Mouse (Mus musculus): ENCODE results near the gene Angptl1. TPM values are rescaled to one million over a fixed set of nuclear protein-coding genes. Genes with fewer than 3 reads are reported as not detected.

Angptl1 gene
- 90.5 and 96.3 TPM in 2 replicates for polyA plus RNA-seq (2015; fragmentation: Nextera tagmentation; extraction: Ambion mirVana)

- peaks cover 32% of the 10 kb centered on the region for H3K4me1 ChIP-seq
- WGBS = 25% methylated on average over 4 of the region's 4 CpGs
- H3K4me2 ChIP-seq = peak within 1 kb of the TSS; percentile 36
- no peaks in the 10 kb centered on the region for H3K9me3 ChIP-seq
- no peak for ATAC-seq (ENCODE audit: insufficient number of reproducible peaks, low FRiP score, low TSS enrichment, low read depth)
- peak within 1 kb of the TSS; percentile 42 for H3K4me3 ChIP-seq
- no peaks in the 10 kb centered on the region for H3K27me3 ChIP-seq
- no peaks in the 10 kb centered on the region for H3K36me3 ChIP-seq
- peak within 1 kb of the TSS; percentile 87 for H3K27ac ChIP-seq
- peak within 1 kb of the TSS; percentile 47 for H3K9ac ChIP-seq
These were observed at the start of gene Angptl1 for GRCm38 (mm10) chr1:156838177-156838576. Gene Angptl1 (plus strand): TSS chr1:156838562.

GRCm38 (mm10) chr1:156789844-156790490 lies 48.4 kb upstream of the Angptl1 start:
- H3K4me1 ChIP-seq = peaks cover 18% of the 10 kb centered on the region
- no peak overlapping the region for H3K27ac ChIP-seq
- no peaks in the 10 kb centered on the region for H3K9me3 ChIP-seq
- WGBS = 39% methylated on average over 5 of the region's 5 CpGs
- ATAC-seq (ENCODE audit: insufficient number of reproducible peaks, low FRiP score, low TSS enrichment, low read depth) = no peak
- no peak overlapping the region for H3K4me2 ChIP-seq
- H3K36me3 ChIP-seq = no peaks in the 10 kb centered on the region
- no peak overlapping the region for H3K4me3 ChIP-seq
- no peaks in the 10 kb centered on the region for H3K27me3 ChIP-seq
- no peak overlapping the region for H3K9ac ChIP-seq

GRCm38 (mm10) chr1:156796251-156796650 lies 42.1 kb upstream of the Angptl1 start:
- Histone ChIP-seq H3K9ac (no peak overlapping the region), H3K4me1 (peaks cover 8% of the 10 kb centered on the region; the same call in 1 of the 2 replicates), H3K9me3 (no peaks in the 10 kb centered on the region), H3K27ac (no peak overlapping the region), H3K36me3 (no peaks in the 10 kb centered on the region), H3K4me3 (no peak overlapping the region), H3K27me3 (no peaks in the 10 kb centered on the region), H3K4me2 (no peak overlapping the region)
- no peak for ATAC-seq (ENCODE audit: insufficient number of reproducible peaks, low FRiP score, low TSS enrichment, low read depth)
- WGBS = 33% methylated on average over 9 of the region's 9 CpGs

GRCm38 (mm10) chr1:156801276-156801675 lies 37.1 kb upstream of the Angptl1 start:
- no peak overlapping the region for H3K4me3 ChIP-seq
- no peaks in the 10 kb centered on the region for H3K27me3 ChIP-seq
- peaks cover 6% of the 10 kb centered on the region; the same call in 1 of the 2 replicates for H3K4me1 ChIP-seq
- no peaks in the 10 kb centered on the region for H3K36me3 ChIP-seq
- WGBS = 47% methylated on average over 6 of the region's 6 CpGs
- no peaks in the 10 kb centered on the region for H3K9me3 ChIP-seq
- no peak overlapping the region for H3K4me2 ChIP-seq
- ATAC-seq (ENCODE audit: insufficient number of reproducible peaks, low FRiP score, low TSS enrichment, low read depth) = no peak
- H3K9ac ChIP-seq = no peak overlapping the region
- H3K27ac ChIP-seq = no peak overlapping the region

- H3K9ac ChIP-seq = no peak overlapping the region
- peaks cover 9% of the 10 kb centered on the region for H3K36me3 ChIP-seq
- H3K4me1 ChIP-seq = peaks cover under 1% of the 10 kb centered on the region; the same call in 1 of the 2 replicates
- H3K4me2 ChIP-seq = no peak overlapping the region
- 65% methylated on average over 10 of the region's 10 CpGs for WGBS
- H3K4me3 ChIP-seq = no peak overlapping the region
- H3K9me3 ChIP-seq = no peaks in the 10 kb centered on the region
- no peak for ATAC-seq (ENCODE audit: insufficient number of reproducible peaks, low FRiP score, low TSS enrichment, low read depth)
- H3K27ac ChIP-seq = peak overlapping the region; percentile 48
- H3K27me3 ChIP-seq = no peaks in the 10 kb centered on the region
These were observed 30.0 kb upstream of the Angptl1 start for GRCm38 (mm10) chr1:156808332-156808731.

GRCm38 (mm10) chr1:156811928-156812327 lies 26.4 kb upstream of the Angptl1 start:
- no peak overlapping the region for H3K27ac ChIP-seq
- no peak overlapping the region for H3K4me3 ChIP-seq
- H3K9ac ChIP-seq = no peak overlapping the region
- H3K27me3 ChIP-seq = no peaks in the 10 kb centered on the region
- no peak for ATAC-seq (ENCODE audit: insufficient number of reproducible peaks, low FRiP score, low TSS enrichment, low read depth)
- peaks cover 20% of the 10 kb centered on the region for H3K36me3 ChIP-seq
- no peaks in the 10 kb centered on the region for H3K4me1 ChIP-seq
- no peak overlapping the region for H3K4me2 ChIP-seq
- no peaks in the 10 kb centered on the region for H3K9me3 ChIP-seq
- WGBS = 74% methylated on average over 7 of the region's 7 CpGs

- ATAC-seq (ENCODE audit: insufficient number of reproducible peaks, low FRiP score, low TSS enrichment, low read depth) = no peak
- WGBS = 47% methylated on average over 8 of the region's 8 CpGs
These were observed 25.6 kb upstream of the Angptl1 start for GRCm38 (mm10) chr1:156812716-156813115.

GRCm38 (mm10) chr1:156813485-156813884 lies 24.9 kb upstream of the Angptl1 start:
- Histone ChIP-seq H3K4me3 (no peak overlapping the region), H3K4me1 (no peaks in the 10 kb centered on the region), H3K4me2 (no peak overlapping the region), H3K36me3 (peaks cover 27% of the 10 kb centered on the region), H3K27ac (no peak overlapping the region), H3K9me3 (no peaks in the 10 kb centered on the region), H3K27me3 (no peaks in the 10 kb centered on the region), H3K9ac (no peak overlapping the region)
- WGBS = 71% methylated on average over 6 of the region's 6 CpGs
- ATAC-seq (ENCODE audit: insufficient number of reproducible peaks, low FRiP score, low TSS enrichment, low read depth) = no peak

More at GRCm38 (mm10) chr1:156812716-156813115, 25.6 kb upstream of the Angptl1 start:
- H3K9me3 ChIP-seq = no peaks in the 10 kb centered on the region
- H3K4me3 ChIP-seq = no peak overlapping the region
- H3K27ac ChIP-seq = no peak overlapping the region
- H3K36me3 ChIP-seq = peaks cover 28% of the 10 kb centered on the region
- H3K4me2 ChIP-seq = no peak overlapping the region
- H3K27me3 ChIP-seq = no peaks in the 10 kb centered on the region
- no peak overlapping the region for H3K9ac ChIP-seq
- H3K4me1 ChIP-seq = no peaks in the 10 kb centered on the region

GRCm38 (mm10) chr1:156819236-156819635 lies 19.1 kb upstream of the Angptl1 start:
- Histone ChIP-seq H3K36me3 (peaks cover 24% of the 10 kb centered on the region), H3K4me2 (no peak overlapping the region), H3K27ac (no peak overlapping the region), H3K9ac (no peak overlapping the region), H3K4me3 (no peak overlapping the region), H3K9me3 (no peaks in the 10 kb centered on the region), H3K4me1 (no peaks in the 10 kb centered on the region), H3K27me3 (no peaks in the 10 kb centered on the region)
- no peak for ATAC-seq (ENCODE audit: insufficient number of reproducible peaks, low FRiP score, low TSS enrichment, low read depth)
- WGBS = 88% methylated on average over 1 of the region's 1 CpGs

- Histone ChIP-seq H3K4me1 (peaks cover 32% of the 10 kb centered on the region), H3K9me3 (no peaks in the 10 kb centered on the region), H3K27ac (peak overlapping the region; percentile 87), H3K27me3 (no peaks in the 10 kb centered on the region), H3K9ac (peak overlapping the region; percentile 47), H3K4me2 (peak overlapping the region; percentile 36), H3K36me3 (no peaks in the 10 kb centered on the region), H3K4me3 (peak overlapping the region; percentile 42)
- ATAC-seq (ENCODE audit: insufficient number of reproducible peaks, low FRiP score, low TSS enrichment, low read depth) = peak; percentile 93
- WGBS = 3% methylated on average over 6 of the region's 6 CpGs
These were observed 333 bp downstream of the Angptl1 start for GRCm38 (mm10) chr1:156838695-156839094.

GRCm38 (mm10) chr1:156841625-156842339 lies 3.4 kb downstream of the Angptl1 start:
- peaks cover 20% of the 10 kb centered on the region for H3K36me3 ChIP-seq
- H3K27me3 ChIP-seq = no peaks in the 10 kb centered on the region
- H3K9ac ChIP-seq = no peak overlapping the region
- peak overlapping the region; percentile 24 for H3K4me3 ChIP-seq
- peak overlapping the region; percentile 39 for H3K4me2 ChIP-seq
- H3K4me1 ChIP-seq = peaks cover 35% of the 10 kb centered on the region
- H3K9me3 ChIP-seq = no peaks in the 10 kb centered on the region
- peak overlapping the region; percentile 51 for H3K27ac ChIP-seq
- ATAC-seq (ENCODE audit: insufficient number of reproducible peaks, low FRiP score, low TSS enrichment, low read depth) = no peak
- WGBS = 57% methylated on average over 11 of the region's 11 CpGs

- ATAC-seq (ENCODE audit: insufficient number of reproducible peaks, low FRiP score, low TSS enrichment, low read depth) = no peak
- no peak overlapping the region for H3K4me2 ChIP-seq
- WGBS = 71% methylated on average over 4 of the region's 4 CpGs
- H3K4me3 ChIP-seq = no peak overlapping the region
- no peak overlapping the region for H3K27ac ChIP-seq
- no peak overlapping the region for H3K9ac ChIP-seq
- H3K4me1 ChIP-seq = peaks cover 7% of the 10 kb centered on the region
- peaks cover 25% of the 10 kb centered on the region for H3K36me3 ChIP-seq
- H3K9me3 ChIP-seq = no peaks in the 10 kb centered on the region
- no peaks in the 10 kb centered on the region for H3K27me3 ChIP-seq
These were observed 8.7 kb downstream of the Angptl1 start for GRCm38 (mm10) chr1:156847098-156847497.
